Mouse (Mus musculus) testis, adult 2 months (tissue): ENCODE data around the gene Misp.

ENCODE experiments used
- CTCF ChIP-seq: fragments of 200-500 bp; IDR thresholded peaks from 2 replicates; pipeline ENCODE4 v1.5.1; 2012; ENCODE audit warnings: low read depth, mild to moderate bottlenecking, inconsistent platforms, low read length, moderate library complexity; ENCODE audit not compliant: control insufficient read depth, insufficient read depth, insufficient replicate concordance
- POLR2A ChIP-seq: fragments of 200-500 bp; IDR thresholded peaks from 2 replicates; pipeline ENCODE4 v1.6.1; 2012; ENCODE audit warnings: low read depth, mild to moderate bottlenecking, inconsistent platforms, low read length, moderate library complexity; ENCODE audit not compliant: control insufficient read depth

DNA sequence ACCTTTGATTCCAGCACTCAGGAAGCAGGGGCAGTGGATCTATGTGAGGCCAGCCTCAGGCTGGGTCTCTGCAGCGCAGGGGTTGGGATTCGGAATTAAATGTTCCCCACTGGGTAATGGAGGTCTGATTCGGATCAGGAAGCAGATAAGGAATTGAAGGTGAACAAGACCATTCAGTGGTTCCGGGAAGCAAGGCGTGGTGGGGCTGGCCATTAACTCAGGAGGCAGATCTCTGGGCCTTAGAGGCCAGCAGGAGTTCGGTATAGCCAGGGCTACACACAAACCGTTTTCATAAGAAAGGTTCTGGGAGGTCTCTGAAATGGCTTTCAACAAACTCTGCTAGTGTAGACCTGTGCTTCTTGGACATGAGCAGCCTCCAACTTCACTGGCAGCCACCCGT, 32.0 kb downstream of the Misp start:
- TF ChIP-seq POLR2A (no peak), CTCF (0 out of 2 replicates have a peak, but pooled peaks have one; percentile 2)
